Mouse (Mus musculus) testis, adult 2 months (tissue): ENCODE measurements at regions not wholly inside any gene's neighbourhood (a gene's known extent, or its start where the extent isn't known, plus 50 kb on each side); places are given as distances from the start of the nearest gene placed in this dataset.

ENCODE experiments used
- CTCF ChIP-seq: fragments of 200-500 bp; IDR thresholded peaks from 2 replicates; pipeline ENCODE4 v1.5.1; 2012; ENCODE audit warnings: low read depth, mild to moderate bottlenecking, inconsistent platforms, low read length, moderate library complexity; ENCODE audit not compliant: control insufficient read depth, insufficient read depth, insufficient replicate concordance
- POLR2A ChIP-seq: fragments of 200-500 bp; IDR thresholded peaks from 2 replicates; pipeline ENCODE4 v1.6.1; 2012; ENCODE audit warnings: low read depth, mild to moderate bottlenecking, inconsistent platforms, low read length, moderate library complexity; ENCODE audit not compliant: control insufficient read depth

DNA sequence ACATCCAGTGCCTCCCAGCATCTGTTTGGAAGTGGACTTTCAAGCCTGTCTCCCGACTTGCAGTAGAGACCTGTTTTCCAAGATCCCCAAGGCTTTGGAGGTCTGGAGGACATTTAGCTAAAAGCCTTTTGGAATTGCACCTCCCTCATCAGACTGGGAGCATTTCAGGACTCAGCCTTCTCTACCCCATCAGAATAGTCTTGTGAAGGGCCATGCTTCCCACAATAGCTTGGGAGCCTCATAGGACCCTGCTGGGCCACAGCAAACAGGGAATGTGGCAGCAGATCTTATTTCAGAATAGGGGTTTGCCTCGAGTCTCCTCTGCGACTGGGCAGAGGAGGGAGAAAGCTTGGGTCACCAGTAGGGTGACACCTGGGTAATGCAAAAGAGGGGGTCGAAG lies 66.2 kb upstream of the Nkd1 start:
- TF ChIP-seq CTCF (no peak), POLR2A (no peak)
